Mouse (Mus musculus): ENCODE data around the gene Tmprss13. TPM values are rescaled to one million over a fixed set of nuclear protein-coding genes. Genes with fewer than 3 reads are reported as not detected.

The Tmprss13 gene
- total RNA-seq, 2 experiments from 2014 or later, result not detected

DNA sequence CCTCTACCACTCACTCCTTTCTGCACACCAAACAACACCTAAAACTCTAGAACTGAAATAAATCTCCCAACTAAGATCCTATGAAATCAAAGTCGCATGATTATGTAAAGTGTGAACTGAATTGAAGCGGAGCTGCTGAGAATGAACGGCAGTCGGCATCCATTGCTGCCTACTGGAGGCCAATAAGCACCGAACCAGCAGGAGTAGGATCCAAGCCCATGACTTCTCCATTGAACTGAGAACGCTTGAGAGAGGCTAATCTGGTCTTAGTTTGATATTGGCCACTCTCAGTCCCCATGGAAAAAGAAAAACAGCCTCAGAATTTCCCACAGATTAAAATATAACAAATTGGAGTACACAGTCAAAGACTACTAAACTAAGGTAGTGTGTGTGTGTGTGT, 65.0 kb downstream of the Tmprss13 start:
- DNase-seq, result no peak

- no peak for DNase-seq
These were observed 67.8 kb downstream of the Tmprss13 start for GRCm38 (mm10) chr9:45386698-45387097.

DNA sequence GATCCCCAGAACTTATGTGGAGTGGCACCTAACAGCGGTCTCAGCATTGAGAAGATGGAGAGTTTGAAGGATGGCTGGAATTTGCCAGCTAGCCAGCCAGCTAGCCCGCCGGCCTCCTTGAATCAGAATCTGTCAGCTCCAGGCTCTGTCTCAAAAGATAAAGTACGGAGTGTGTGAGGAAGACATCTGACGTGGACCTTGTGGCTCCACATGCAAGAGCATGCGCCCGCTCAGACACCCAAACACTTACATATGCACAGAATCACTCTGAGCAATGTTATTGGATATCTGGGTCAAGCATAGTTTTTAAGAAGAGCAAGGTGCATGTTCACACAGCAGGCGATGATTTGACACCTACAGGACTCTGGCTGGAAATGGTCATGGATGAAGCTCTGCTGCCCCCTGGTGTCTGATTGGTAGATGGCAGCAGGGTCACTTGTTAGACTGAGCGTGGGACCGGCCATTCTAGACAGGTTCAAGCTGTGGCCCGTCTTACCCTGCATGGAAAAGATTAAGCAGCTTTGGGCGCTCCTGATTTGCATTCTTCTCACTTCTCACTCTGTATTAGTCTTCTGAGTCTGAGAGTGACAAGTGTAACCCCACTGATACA, 69.6 kb downstream of the Tmprss13 start:
- DNase-seq, result peak; percentile 84 to 87

GRCm38 (mm10) chr9:45389596-45389995, 70.7 kb downstream of the Tmprss13 start:
- DNase-seq, result no peak

GRCm38 (mm10) chr9:45391299-45391698, 72.4 kb downstream of the Tmprss13 start:
- no peak for DNase-seq

GRCm38 (mm10) chr9:45395218-45395617, 76.3 kb downstream of the Tmprss13 start:
- DNase-seq, result no peak

- DNase-seq, result no peak
These were observed 76.9 kb downstream of the Tmprss13 start for GRCm38 (mm10) chr9:45395796-45396195.

Other genes starting within 250 kb of the Tmprss13 start
- gene Jaml, start 239.9 kb upstream of the Tmprss13 start, total RNA-seq (2021), result under 1 TPM; 0.20 to 0.30 TPM
- 100 to 1,000 TPM; 253 to 275 TPM for gene Scn2b, start 201.3 kb upstream of the Tmprss13 start, total RNA-seq (2021)
- gene Scn4b, start 180.7 kb upstream of the Tmprss13 start, total RNA-seq (2021), result 10 to 100 TPM; 11.1 to 14.2 TPM
- gene BC049352, start 137.1 kb upstream of the Tmprss13 start, total RNA-seq (2021), result under 1 TPM; 0.20 to 0.62 TPM
- not detected for gene Tmprss4, start 115.0 kb upstream of the Tmprss13 start, total RNA-seq (2021)
- 1 to 10 TPM; 2.4 to 3.3 TPM for gene Il10ra, start 50.0 kb upstream of the Tmprss13 start, total RNA-seq (2021)
- gene Fxyd6, start 51.1 kb downstream of the Tmprss13 start, total RNA-seq (2021), result 10 to 100 TPM; 79.6 to 85.8 TPM
- 1 to 10 TPM; 6.8 to 7.9 TPM for gene Fxyd2, start 80.6 kb downstream of the Tmprss13 start, total RNA-seq (2021)
- 10 to 100 TPM; 88.0 to 91.7 TPM for gene Dscaml1, start 107.5 kb downstream of the Tmprss13 start, total RNA-seq (2021)